Mouse (Mus musculus) activated CD4-positive, CD25-positive, alpha-beta regulatory T cell (primary cell): ENCODE data around the gene Gemin7. TPM values are rescaled to one million over a fixed set of nuclear protein-coding genes. Genes with fewer than 3 reads are reported as not detected.

ENCODE experiments used
- polyA plus RNA-seq, 2 experiments: library from polyadenylated mRNA; unstranded; fragments of 100-300 nt; shearing (Covaris generic); gene quantifications; one replicate each; pipeline ENCODE4 v1.2.1; 2017

Gene Gemin7
- 100 to 1,000 TPM; 115 to 131 TPM for polyA plus RNA-seq

GRCm38 (mm10) chr7:19577141-19577852, at the start of gene Gemin7, which contains the start of gene Zfp296:
Gemin7 (minus strand) TSS chr7:19577595.
Zfp296 (plus strand) TSS chr7:19577287.

GRCm38 (mm10) chr7:19603849-19604605, 26.6 kb upstream of the Gemin7 start, which contains the start of gene Clasrp:
Clasrp (minus strand) TSS chr7:19604486.

DNA sequence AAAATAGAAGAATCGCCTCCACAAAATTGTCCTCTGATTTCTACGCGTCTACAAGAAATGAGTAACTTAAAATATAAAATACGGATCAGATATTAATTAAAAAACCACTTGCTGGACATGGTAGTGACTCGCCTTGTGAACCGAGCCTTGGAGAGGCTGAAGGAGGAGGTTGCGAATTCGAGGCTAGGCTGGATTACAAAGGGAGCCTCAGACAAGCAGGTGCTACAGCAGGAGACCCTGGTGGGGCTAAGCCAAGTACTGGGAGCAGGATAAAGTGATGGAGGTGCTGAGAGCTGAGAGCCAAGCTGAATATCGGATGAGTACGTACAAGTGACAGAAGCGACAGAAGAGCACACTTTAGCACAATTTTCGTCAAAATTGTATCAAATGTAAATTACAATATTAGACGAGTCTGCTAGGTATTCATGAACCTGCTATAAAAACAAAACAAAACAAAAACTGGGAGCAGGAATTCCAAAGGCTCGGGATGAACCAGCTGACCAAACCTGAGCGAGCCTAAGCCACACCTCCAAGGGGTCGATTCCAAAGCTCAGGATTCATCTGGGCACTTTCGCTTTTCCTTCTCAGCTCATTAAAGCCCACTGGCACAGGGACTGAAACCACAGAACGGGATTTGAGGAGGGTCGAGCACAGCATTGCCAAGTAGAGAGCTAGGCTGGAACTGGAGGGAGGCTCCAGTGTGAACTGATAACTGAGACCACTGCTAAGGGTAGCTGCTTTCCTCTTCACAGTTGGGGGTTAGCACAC, 14.6 kb downstream of the Gemin7 start, which contains the start of gene Ppp1r37:
Gene Ppp1r37, minus strand, starts transcription at position 434 of the 768 bp plus-strand sequence.

GRCm38 (mm10) chr7:19517652-19518365, 59.6 kb downstream of the Gemin7 start, which contains the start of gene Nkpd1:
Nkpd1 (plus strand) TSS chr7:19517838.

Other genes starting within 250 kb of the Gemin7 start
- gene Ercc1, start 232.8 kb downstream of the Gemin7 start, polyA plus RNA-seq, result 10 to 100 TPM; 74.5 to 80.7 TPM
- 10 to 100 TPM; 10.2 to 19.7 TPM for gene Cd3eap, start 218.1 kb downstream of the Gemin7 start, polyA plus RNA-seq
- under 1 TPM; 0.32 to 0.49 TPM for gene Ppp1r13l, start 217.8 kb downstream of the Gemin7 start, polyA plus RNA-seq
- 1 to 10 TPM; 5.6 to 7.5 TPM for gene Ercc2, start 195.6 kb downstream of the Gemin7 start, polyA plus RNA-seq
- gene Klc3, start 173.5 kb downstream of the Gemin7 start, polyA plus RNA-seq, result 10 to 100 TPM; 19.5 to 32.4 TPM
- not detected for gene Ckm, start 172.8 kb downstream of the Gemin7 start, polyA plus RNA-seq
- 10 to 100 TPM in 1 of 2 experiments, 1 to 10 TPM in 1; 6.8 to 12.1 TPM for gene Mark4, start 118.8 kb downstream of the Gemin7 start, polyA plus RNA-seq
- gene Exoc3l2, start 114.3 kb downstream of the Gemin7 start, polyA plus RNA-seq, result under 1 TPM in 1 of 2 experiments, not detected in 1; 0.49 TPM
- gene Bloc1s3, start 69.2 kb downstream of the Gemin7 start, polyA plus RNA-seq, result 10 to 100 TPM; 11.1 to 14.2 TPM
- 100 to 1,000 TPM in 1 of 2 experiments, 10 to 100 TPM in 1; 98.1 to 104 TPM for gene Trappc6a, start 69.2 kb downstream of the Gemin7 start, polyA plus RNA-seq
- gene Nkpd1, start 59.8 kb downstream of the Gemin7 start, polyA plus RNA-seq, result under 1 TPM in 1 of 2 experiments, not detected in 1; 0.44 TPM
- 10 to 100 TPM; 12.9 to 14.4 TPM for gene Ppp1r37, start 14.5 kb downstream of the Gemin7 start, polyA plus RNA-seq
- gene Zfp296, start 308 bp downstream of the Gemin7 start, polyA plus RNA-seq, result 1 to 10 TPM; 1.1 to 2.9 TPM
- 10 to 100 TPM; 49.2 to 49.9 TPM for gene Clasrp, start 26.9 kb upstream of the Gemin7 start, polyA plus RNA-seq
- 10 to 100 TPM; 76.1 to 91.6 TPM for gene Relb, start 51.8 kb upstream of the Gemin7 start, polyA plus RNA-seq
- gene Clptm1, start 87.4 kb upstream of the Gemin7 start, polyA plus RNA-seq, result 100 to 1,000 TPM; 114 to 162 TPM
- under 1 TPM in 1 of 2 experiments, not detected in 1; 0.38 TPM for gene Apoc2, start 100.3 kb upstream of the Gemin7 start, polyA plus RNA-seq
- gene Gm44805, start 103.8 kb upstream of the Gemin7 start, polyA plus RNA-seq, result not detected
- gene Apoc4, start 103.9 kb upstream of the Gemin7 start, polyA plus RNA-seq, result under 1 TPM in 1 of 2 experiments, not detected in 1; 0.53 TPM
- gene Apoc1, start 115.1 kb upstream of the Gemin7 start, polyA plus RNA-seq, result 1 to 10 TPM in 1 of 2 experiments, under 1 TPM in 1; 0.67 to 3.8 TPM
- 10 to 100 TPM; 30.0 to 92.3 TPM for gene Apoe, start 121.6 kb upstream of the Gemin7 start, polyA plus RNA-seq
- gene Tomm40, start 137.8 kb upstream of the Gemin7 start, polyA plus RNA-seq, result 100 to 1,000 TPM in 1 of 2 experiments, 10 to 100 TPM in 1; 61.9 to 105 TPM
- gene Nectin2, start 172.9 kb upstream of the Gemin7 start, polyA plus RNA-seq, result 1 to 10 TPM in 1 of 2 experiments, under 1 TPM in 1; 0.47 to 1.9 TPM
- 1 to 10 TPM; 5.2 to 5.4 TPM for gene Bcam, start 193.4 kb upstream of the Gemin7 start, polyA plus RNA-seq
- gene Cblc, start 219.2 kb upstream of the Gemin7 start, polyA plus RNA-seq, result 1 to 10 TPM in 1 of 2 experiments, not detected in 1; 1.4 TPM
- gene Bcl3, start 245.2 kb upstream of the Gemin7 start, polyA plus RNA-seq, result 100 to 1,000 TPM; 131 to 135 TPM